Mouse (Mus musculus) Muller cell, postnatal 12 days (primary cell): ENCODE measurements at regions not wholly inside any gene's neighbourhood (a gene's known extent, or its start where the extent isn't known, plus 50 kb on each side); places are given as distances from the start of the nearest gene placed in this dataset.

Experiments
- DNase-seq: peaks from one replicate; pipeline ENCODE4 v3.0.0-alpha.2; 2015; ENCODE audit errors: inconsistent ontology term

DNA sequence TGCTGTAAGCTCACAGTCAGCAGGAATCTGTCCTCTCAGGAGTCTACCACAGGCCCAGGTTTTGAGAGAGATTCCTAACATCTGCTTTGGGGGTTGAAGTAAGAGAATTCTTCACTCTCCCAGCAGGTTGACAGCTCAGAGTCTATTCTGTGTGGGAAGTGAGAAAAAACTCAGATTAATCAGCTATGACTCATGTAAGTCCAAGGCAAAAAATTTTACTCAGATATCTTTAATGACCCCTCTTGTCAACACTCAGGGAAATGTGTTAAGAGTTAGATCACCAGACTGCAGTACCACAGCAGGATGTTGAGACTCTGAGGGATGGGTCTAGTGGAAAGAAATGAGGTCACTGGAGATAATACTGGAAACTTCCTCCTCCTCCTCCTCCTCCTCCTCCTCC is 688.4 kb downstream of the Hs3st4 start:
- peak; percentile 47 for DNase-seq

DNA sequence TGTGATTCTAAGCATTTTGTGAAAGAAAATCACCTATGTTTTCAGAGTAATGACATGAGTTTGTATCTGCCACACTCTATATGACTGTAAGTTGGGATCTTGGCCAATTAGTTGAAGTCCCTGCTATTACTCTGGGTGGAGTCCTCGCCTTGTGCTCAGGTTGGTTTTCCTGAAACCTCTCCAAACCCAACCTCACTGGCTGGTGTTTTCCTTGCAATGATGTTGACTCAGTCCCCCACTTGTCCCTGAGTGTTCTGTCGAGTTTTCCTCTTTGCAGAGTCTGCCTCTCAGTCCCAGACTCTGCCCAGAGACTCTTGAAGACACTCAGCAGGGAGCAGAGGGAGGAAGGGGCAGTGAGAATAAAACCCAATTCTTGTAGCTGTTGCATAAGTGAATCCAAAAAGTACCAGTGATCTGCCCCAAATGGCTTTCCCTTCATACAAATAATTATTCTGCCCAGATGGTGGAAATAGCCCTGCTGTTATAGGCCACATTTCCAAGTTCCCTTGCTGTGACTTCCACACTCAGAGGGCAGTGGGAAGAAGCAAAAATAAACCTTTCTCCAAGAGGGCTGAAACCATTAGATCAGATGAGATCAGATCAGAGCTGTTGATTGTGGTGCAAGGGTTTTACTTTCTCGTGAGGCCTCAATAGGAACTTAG is 694.3 kb downstream of the Hs3st4 start:
- no peak for DNase-seq

DNA sequence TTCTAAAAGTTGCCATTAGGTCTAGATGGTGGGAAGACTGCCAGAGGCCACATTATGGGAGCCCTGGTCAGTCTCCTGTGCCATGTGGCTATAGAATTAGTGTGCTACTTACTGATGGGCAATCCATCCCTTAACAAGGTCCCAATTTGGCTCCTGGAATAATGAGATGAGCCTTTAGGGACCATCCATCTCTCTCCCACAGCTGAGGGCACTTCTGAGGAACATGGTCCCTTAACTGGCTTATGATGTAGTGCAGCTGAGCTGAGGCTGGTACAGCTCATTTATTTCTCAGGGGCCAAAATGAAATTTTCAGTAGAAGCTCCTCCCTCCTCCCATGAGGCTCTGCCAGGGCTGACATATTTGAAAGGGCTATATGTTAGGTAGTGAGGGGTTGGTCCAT is 697.9 kb downstream of the Hs3st4 start:
- no peak for DNase-seq

DNA sequence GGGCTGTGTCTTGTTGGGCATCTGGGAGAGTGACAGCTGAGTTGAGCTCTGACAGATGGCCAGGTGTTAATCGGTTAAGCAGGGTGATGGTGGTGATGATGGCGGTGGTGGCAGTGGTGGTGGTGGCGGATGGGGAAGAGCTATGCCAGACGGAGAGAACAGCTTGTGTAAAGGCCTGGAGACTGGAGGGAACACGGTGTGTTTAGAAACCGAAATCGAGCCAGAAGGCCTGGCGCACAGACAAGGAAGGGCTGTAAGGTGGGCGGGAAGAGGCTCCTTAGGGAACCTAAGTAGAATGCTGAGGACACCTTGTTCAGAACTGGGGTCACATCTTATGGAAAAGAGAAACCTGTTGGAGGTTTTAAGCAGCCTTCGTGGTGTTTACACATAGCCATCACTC is 698.5 kb downstream of the Hs3st4 start:
- DNase-seq: no peak

DNA sequence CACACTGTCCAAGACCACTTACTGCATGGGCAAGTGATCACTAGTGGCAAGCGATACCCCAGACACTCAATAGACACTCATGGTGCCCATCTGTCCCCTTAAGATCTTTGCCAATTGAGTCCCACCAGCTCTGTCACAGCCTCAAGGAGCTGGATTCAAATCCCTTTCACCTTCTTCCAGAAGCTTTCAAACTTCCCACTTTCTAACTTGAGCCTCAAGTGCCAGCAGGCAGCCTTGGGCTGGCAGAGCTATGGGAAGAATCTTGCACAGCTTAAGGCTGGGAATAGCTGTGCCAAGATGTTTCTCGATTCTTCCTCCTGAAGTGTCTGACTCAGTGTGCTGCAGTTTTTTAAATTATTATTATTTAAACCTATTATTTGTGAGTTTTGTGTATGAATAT is 699.2 kb downstream of the Hs3st4 start:
- DNase-seq: no peak

DNA sequence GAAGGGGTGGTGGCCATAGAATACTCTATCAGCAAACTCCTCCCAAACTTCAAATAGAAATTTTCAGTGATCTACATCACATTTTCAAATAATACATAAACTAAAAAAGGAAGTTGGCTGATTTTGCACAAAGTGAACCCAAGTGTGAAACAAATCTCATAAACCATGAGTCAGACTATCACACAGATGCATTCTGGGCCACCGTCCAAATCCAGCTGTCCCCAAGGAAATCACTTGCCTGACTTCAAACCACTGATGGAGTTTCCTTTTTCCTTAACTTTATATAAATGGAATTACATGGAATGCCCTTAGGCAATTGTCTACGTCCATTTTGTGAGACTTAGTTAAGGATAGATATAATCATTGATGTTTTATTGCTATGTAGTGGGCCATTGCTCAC is 702.8 kb downstream of the Hs3st4 start:
- peak; percentile 50 for DNase-seq

DNA sequence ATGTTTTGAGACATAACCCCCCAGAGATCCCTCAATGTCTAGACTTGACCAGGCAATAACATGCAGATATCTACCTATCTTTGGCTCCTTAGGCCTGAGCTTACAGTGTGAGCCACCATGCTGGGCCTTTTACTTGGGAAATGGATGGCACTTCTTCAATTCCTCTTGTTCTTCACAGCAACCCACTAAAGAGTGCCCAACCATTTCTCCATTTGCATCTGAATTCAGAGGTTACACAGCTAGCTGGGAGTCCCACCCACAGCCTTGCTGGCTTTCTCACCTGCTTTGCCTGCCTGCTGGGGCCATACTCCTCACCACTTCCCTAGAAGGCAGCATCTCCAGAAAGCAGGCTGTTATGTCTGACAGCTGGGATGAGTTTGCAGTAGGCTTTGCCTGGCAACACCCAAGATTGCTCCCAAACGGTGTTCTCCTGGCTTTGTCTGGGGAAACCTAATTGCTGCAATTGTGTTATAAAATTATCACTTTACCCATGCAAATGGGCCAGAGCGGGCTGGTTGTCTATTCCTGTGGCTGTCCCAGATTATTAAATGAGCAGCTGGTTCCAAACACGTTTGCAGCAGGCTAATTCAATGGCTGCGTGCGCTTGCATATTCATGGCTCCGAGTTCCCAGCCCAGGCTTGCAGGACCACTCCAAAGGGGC is 721.6 kb downstream of the Hs3st4 start:
- no peak for DNase-seq

DNA sequence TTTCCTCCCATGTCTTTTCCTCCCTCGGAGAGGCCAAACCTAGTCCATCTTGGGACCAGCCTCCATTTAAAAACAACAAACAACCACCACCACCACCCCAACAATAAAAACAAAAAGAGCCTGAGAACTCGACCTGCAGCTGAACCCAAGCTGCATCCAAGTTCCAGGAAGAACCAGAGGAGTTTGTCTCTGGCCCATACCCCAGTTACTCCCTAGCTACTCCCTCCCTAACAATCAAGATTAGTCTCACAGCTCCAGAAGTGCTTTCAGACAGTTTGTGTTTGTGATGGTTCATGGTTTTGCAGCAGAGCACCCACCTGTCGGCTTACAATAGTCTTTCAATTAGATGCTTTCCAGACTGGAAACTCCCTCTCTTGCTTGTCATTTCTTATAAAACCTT is 724.5 kb downstream of the Hs3st4 start:
- DNase-seq: no peak

DNA sequence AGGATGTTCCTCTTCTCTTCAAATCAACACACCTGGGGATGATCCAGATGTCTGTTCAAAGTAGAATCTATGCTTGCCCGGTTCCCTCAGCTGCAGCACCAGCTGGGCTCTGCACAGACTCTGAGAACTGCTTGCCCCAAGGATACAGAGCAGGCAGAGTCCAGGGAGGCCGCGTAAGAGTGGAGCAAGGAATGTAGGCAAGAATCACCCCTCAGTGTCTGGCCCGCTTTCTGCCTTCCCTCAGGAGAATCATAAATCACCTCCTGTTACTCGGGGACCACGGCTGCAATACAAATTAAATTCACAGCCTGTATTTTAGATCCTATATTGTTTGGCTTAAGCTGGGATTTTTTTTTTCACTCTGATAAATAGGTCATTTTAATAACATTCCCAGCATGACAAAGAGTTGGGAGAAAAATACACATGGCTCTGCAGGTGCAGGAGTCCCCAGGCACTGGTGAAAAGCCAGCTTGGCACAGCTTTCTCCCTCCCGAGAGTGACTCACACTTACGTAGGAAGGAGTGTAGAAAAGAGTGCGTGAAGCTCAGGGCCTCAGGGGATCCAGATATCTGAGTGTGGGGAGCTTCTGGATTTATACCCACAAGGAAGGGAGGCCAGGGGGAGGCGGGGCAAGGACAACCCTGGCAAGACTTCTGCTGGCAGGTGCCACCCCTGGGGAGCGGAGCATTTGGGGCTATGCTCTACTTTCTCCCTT is 726.3 kb downstream of the Hs3st4 start:
- DNase-seq: peak; percentile 71

DNA sequence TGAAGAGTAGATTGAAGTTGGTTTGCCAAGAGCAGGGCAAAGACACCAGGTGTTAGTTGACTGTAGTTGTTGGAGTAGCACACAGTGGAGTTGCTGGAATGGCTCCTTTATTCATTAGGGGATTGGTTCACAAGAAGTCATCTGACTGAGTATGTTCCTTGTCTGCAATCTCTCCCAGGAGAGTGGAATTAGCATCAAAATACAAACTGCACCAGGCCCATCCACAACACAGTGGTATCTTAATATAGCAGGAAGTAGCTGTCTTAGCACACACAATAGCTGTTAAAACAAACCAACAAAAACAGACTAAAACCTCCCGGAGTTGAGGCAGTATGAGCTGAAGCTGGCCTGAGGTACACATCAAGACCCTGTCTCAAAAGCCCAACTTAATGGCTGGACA is 723.5 kb upstream of the Kdm8 start:
- no peak for DNase-seq

DNA sequence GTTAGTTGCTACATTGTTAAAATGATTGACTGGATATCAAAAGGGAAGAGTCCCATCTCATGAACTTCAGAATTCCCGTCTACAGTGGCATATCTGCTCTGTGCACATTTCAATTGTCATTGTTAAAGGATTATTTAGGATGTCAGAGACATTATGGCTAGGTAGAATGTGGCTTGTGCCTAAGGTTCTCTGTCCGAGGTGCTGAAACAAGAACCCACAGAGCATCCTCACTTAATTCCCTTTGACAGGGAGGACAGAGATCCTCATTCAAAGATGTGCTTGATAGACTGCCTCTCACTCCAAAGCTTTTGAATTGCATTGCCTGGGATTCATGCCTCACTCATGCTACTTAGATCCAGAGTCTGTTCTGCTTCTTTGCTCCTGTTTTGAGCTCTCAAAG is 702.4 kb upstream of the Kdm8 start:
- peak; percentile 11 for DNase-seq

DNA sequence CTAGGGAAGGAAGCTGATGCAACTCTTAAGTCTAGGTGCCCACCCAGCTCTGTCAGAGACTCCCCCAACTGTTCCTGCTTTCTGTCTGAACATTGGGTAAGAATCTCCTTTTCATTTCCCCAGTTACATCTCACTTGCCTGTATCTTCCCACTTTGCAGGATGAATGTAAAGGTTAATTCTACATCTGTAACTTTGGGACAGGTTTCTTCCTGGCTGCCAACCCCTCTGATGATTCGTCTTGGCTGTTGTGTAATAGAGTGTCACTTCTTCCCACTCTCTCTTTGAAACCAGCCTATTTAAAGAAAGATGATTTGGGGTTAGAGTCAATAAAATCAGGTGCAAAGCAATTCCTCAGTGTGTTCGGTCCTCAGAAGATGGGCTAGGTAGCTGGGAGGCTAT is 698.2 kb upstream of the Kdm8 start:
- no peak for DNase-seq

DNA sequence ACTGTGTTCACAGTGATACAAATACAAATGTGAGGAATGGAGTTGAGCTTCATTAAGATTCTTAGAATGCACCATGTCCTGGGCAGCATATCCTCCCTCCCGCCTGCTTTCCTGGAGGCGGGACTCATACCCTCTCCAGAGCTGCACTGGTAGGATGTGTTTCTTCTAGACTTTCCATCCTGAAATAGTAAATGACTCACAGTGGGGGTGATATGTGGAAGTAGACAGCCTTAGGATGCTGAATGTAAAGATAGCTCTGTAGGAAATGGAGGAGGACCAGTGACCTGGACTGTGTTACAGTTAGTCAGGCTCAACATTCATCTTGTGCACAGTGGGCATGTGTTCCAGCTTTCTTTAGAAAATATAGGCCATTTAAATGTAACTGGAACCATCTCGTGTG is 696.1 kb upstream of the Kdm8 start:
- no peak for DNase-seq

DNA sequence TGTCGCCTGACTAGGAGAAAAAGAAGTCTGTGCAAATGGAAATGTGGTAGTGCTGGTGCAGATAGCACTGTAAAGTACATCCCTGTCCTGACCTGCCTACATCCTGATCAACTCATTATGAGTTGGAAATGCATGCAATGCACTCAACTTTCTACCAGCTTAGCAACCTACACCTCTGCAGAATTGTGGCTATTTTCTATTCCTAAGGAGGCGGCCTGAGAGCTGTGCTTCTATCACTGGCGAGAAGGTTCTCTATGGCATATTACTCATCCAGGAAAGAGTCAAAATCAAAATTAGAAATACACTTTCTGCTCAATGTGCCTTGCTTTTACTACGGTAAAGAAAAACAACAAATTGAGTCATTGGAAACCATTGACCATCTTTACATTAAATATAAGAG is 685.4 kb upstream of the Kdm8 start:
- no peak for DNase-seq

DNA sequence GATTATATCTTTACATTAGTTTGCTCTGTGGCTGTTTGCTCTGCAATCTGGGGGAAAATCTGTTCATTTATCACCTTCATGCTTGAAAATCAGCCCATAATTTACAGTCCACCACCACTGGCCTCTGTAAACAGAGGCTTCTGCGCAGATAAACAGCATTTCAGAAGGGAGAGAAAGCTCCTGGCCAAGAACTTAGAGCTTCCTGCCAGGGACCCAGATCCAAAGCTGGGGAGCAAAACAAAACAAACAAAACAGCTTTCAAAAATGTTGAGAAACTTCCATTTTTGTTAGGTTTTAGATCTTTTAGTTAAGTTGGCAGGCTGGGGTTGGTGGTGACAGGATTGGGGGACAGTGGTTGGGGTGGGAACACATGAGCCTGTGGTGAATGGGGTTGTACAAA is 666.7 kb upstream of the Kdm8 start:
- no peak for DNase-seq

DNA sequence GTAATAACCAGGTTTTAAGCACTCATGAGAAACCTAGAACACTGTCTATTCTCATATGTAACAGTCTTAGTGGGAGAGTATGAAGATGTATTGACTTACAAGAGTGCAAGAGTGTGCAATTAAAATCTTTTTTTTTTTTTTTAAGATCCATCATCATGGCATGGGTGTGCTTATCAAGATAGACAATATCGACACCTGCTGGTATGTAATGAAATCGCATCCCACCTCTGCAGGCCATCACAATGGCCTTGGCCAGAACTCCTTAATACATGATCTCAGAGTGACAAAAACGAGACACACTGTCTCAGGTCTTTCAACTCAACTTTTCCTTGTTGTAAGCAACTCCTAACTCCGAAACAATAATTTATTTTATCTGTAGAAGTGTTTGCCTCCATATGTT is 661.7 kb upstream of the Kdm8 start:
- peak; percentile 2 for DNase-seq

DNA sequence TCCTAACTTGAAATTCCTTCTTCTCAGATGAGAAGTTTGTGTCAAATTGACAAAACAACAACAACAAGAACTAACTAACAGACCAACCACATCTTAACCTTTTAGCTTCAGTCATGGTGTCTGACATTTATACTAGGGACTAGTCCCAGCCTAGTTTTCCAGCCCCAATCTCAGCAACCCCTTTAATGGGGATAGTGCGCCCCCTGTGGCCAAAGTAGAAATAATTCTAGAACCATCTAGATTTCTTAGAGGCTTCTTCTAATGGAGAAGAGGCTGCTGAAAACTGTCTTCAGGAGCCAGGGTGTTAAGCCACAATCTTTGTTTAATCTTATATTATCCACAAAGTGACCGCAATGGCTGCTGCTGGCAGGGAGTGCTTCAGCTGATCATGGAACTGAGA is 659.5 kb upstream of the Kdm8 start:
- DNase-seq: no peak

DNA sequence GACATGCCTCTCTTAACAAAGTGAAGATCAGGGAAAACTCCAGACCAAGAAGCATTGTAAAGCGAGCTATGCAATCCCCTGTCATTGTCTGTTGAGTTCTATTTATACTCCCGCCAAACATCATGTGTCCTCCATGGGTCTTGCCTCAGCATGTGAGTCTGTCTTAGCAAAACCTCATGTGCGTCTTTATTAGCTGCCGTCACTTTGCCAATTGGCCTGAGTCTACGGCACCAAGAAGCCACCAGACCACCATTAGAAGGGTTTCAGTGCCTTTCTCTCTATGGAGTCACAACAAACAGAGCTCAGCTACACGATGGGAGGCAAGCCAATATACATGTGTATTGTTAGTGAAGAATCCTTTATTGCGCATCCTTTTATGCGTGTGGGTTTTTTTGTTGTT is 658.6 kb upstream of the Kdm8 start:
- no peak for DNase-seq

DNA sequence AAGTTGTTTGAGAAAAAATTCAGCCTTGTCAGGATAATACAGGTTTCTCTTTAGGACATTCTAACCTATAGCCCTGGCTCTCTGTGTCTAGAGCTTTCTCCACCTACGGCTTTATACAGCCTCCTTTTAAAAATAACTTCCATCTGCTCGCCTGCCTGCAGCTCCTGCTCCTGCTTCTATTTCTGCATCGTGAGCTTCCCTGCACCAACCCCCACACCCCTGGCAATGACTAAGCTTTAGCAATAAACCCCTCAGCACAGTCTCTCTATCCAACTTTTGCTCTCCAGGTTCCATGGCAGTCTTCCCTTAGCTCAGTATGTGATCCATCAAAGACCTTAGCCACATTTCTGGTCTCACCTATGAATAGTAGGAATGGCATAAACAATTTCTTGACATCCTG is 655.7 kb upstream of the Kdm8 start:
- no peak for DNase-seq

DNA sequence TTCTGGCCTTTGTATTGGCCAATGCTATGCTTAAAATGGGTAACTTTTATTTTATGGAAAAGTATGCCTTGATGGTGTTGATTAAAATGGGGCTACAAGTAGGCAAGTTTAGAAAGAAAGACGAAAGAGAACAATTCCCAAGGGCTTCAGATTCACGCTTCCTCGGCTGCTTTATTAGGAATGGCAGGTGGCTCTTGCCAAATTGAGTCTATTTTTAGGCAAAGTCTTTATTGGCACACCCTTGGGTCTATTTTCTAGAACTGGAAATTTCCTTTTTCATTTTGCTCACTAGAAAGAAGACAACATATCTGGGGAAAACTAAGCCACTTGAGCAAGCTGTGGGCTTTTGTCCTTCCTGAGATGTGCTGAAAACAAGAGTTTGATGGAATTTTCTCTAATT is 641.4 kb upstream of the Kdm8 start:
- peak; percentile 2 for DNase-seq

DNA sequence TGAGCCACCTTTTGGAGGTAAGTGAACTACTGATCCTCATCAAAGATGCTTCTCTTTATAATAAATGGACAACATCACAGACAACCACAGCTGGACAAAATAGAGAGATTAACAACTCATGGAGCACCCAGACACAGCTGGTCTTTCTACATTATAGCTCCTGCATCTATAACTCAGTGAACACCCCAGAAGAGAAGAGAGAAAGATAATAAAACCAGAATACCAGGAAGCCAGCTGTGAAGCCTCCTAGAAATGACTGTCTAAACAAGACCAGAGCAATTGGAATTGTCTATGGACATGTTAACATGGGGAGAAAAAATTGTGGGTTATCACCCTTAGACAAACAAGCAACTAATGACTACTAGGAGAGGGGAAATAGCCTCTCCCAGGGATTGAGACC is 609.8 kb upstream of the Kdm8 start:
- DNase-seq: no peak

DNA sequence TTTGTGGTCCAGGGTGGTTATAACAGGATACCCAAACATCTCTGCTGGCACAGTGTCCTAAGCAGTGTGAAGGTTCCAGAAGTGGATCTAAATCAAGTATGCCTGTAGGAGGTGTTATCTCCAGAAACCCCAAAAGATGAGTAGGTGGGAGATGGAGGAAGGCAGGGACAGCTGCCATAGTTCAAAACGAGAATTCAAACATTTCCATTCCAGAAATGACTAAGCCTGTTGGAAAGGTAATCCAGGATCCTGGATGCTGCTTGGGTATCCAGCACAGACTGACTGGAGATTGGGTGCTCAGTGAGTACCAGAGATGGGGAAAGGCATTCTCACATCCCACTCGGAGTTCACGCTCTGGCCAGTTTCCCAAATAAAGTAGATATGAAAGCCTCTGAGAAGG is 607.9 kb upstream of the Kdm8 start:
- DNase-seq: no peak

DNA sequence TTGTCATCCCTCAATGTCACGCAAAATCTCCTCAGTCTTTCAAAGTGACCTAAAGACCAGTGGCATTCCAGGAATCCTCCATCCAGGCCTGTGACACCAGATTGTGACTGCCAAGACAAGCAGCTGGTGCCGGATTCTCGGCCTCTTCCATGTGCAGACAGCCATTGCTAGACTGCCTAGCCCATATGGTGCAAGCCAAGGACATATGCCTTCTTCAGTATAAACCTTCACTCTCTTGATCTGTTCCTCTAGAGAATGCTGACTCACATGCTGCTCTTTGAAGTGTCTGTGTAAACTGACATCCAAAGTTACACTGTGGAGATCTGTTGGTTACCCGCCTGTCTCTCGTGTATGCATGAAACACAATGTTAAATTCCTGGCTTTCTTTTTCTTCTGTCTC is 589.4 kb upstream of the Kdm8 start:
- DNase-seq: no peak
